Mouse (Mus musculus) CD8-positive naive resting alpha-beta T cell, adult 2 months (primary cell): ENCODE measurements around the gene Aunip.
"Not testable (repeated sequence)": the region's sequence is repeated elsewhere in the genome, so short reads cannot be mapped to it uniquely, and the experiment has no call there.

Source experiments
- DNase-seq, 2 experiments: peaks; one replicate each; pipeline ENCODE4 v3.0.0; 2022; ENCODE audit warnings: low read depth in 2 of 2, low spot score in 2 of 2

Gene Aunip

GRCm38 (mm10) chr4:134485151-134485900, 25.5 kb upstream of the Aunip start:
- no peak for DNase-seq

- no peak for DNase-seq
Measured at GRCm38 (mm10) chr4:134488211-134488610, 22.6 kb upstream of the Aunip start.

- no peak for DNase-seq
Measured at GRCm38 (mm10) chr4:134489986-134490665, 20.7 kb upstream of the Aunip start.

GRCm38 (mm10) chr4:134491716-134492115, 19.1 kb upstream of the Aunip start:
- DNase-seq = no peak

- DNase-seq = not testable (repeated sequence)
Measured at GRCm38 (mm10) chr4:134494161-134494560, 16.6 kb upstream of the Aunip start.

- peak; percentile 85 to 91 for DNase-seq
Measured at GRCm38 (mm10) chr4:134494780-134495545, 15.8 kb upstream of the Aunip start.

- DNase-seq = no peak
Measured at GRCm38 (mm10) chr4:134495546-134495923, 15.3 kb upstream of the Aunip start.

- no peak for DNase-seq
Measured at GRCm38 (mm10) chr4:134496595-134497210, 14.1 kb upstream of the Aunip start, which contains the start of gene Paqr7. Gene Paqr7, plus strand, starts transcription at chr4:134496697.

GRCm38 (mm10) chr4:134497223-134497622, 13.6 kb upstream of the Aunip start:
- no peak for DNase-seq

GRCm38 (mm10) chr4:134497986-134498731, 12.6 kb upstream of the Aunip start:
- DNase-seq = no peak

- DNase-seq = not testable (repeated sequence)
Measured at GRCm38 (mm10) chr4:134498983-134499382, 11.8 kb upstream of the Aunip start.

GRCm38 (mm10) chr4:134501095-134501494, 9.7 kb upstream of the Aunip start:
- no peak for DNase-seq

- no peak for DNase-seq
Measured at GRCm38 (mm10) chr4:134503686-134504357, 7.0 kb upstream of the Aunip start.

- DNase-seq = no peak
Measured at GRCm38 (mm10) chr4:134505303-134505789, 5.5 kb upstream of the Aunip start.

GRCm38 (mm10) chr4:134505966-134506594, 4.7 kb upstream of the Aunip start:
- no peak for DNase-seq

- no peak for DNase-seq
Measured at GRCm38 (mm10) chr4:134506713-134507112, 4.1 kb upstream of the Aunip start.

- no peak for DNase-seq
Measured at GRCm38 (mm10) chr4:134510396-134510795, 403 bp upstream of the Aunip start.

- no peak for DNase-seq
Measured at GRCm38 (mm10) chr4:134511730-134512129, 931 bp downstream of the Aunip start.

GRCm38 (mm10) chr4:134512798-134513197, 2.0 kb downstream of the Aunip start:
- no peak for DNase-seq
